Mouse (Mus musculus) lung, postnatal 0 days (tissue): ENCODE measurements at regions not wholly inside any gene's neighbourhood (a gene's known extent, or its start where the extent isn't known, plus 50 kb on each side); places are given as distances from the start of the nearest gene placed in this dataset.

Experiments used
- CTCF ChIP-seq: IDR thresholded peaks from 2 replicates; pipeline ENCODE4 v1.5.1; 2016; ENCODE audit warnings: antibody characterized with exemption, mild to moderate bottlenecking
- EP300 ChIP-seq: IDR thresholded peaks from 2 replicates; pipeline ENCODE4 v1.6.1; 2016; ENCODE audit warnings: antibody characterized with exemption, mild to moderate bottlenecking, control low read depth

DNA sequence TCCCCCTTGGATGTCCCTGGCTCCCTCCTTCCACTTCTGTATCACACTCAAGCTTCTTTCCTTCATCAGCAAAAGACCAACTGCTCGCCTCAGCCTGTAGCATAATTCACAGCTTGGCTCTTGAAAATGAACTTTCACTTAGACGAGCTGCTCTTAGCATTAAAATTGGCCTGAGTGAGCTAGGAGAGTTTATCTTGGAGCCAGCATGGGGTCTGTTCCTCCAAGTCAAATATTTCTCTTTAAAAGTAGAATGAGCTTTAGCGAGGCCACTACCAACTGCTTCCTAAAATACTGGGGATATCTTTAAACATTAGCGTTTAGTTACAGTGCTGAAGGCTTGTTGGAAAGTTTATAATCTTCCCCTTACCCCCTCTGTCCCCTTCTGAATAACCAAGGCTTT lies 124.2 kb upstream of the Auts2 start:
- TF ChIP-seq CTCF: no peak
- no peak for TF ChIP-seq EP300
